Mouse (Mus musculus): ENCODE data around the gene Lrig2.
"Not testable (repeated sequence)": the region's sequence is repeated elsewhere in the genome, so short reads cannot be mapped to it uniquely, and the experiment has no call there.

The Lrig2 gene

DNA sequence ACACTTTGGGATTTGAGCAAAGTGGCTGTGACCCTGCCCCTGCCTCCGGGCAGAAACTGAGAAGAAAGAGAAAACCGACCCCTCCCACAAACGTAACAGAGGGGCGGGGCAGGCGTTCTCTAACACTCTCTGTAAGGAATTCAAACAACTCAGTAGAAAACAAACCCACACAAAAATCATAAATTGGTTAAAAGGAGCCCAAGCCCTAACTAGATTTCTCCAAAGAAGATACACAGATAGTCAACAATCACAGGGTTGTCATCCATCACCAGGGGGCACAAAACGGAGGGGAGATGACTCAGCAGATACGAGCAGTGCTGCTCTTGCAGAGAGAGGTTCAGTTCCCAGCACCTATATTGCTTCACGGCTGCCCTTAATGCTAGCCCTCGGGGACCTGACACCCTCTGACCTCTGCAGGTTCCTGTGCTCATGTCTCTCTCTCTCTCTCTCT is 77.4 kb downstream of the Lrig2 start:
- no peak for DNase-seq (ENCODE audit: low read depth in 2 of 2, low spot score in 2 of 2)

GRCm38 (mm10) chr3:104432651-104433050 is 79.1 kb downstream of the Lrig2 start:
- DNase-seq (ENCODE audit: low read depth in 2 of 2, low spot score in 2 of 2): no peak

DNA sequence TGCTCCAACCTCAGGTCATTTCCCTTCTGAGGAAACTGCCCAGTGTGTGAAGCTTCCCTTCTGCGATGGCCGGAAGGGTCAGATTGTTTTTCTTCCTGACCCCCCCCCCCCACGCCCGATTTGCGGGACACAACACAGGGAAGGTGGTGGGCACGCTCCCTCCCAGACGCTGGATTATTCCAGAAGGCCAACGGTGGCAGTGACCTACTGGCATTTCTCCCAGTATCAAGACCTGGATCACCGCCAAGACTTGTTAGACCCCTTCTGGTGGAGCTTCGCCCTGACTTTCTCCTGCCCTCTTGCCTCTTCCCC is 79.9 kb downstream of the Lrig2 start:
- DNase-seq (ENCODE audit: low read depth in 2 of 2, low spot score in 2 of 2): no peak

DNA sequence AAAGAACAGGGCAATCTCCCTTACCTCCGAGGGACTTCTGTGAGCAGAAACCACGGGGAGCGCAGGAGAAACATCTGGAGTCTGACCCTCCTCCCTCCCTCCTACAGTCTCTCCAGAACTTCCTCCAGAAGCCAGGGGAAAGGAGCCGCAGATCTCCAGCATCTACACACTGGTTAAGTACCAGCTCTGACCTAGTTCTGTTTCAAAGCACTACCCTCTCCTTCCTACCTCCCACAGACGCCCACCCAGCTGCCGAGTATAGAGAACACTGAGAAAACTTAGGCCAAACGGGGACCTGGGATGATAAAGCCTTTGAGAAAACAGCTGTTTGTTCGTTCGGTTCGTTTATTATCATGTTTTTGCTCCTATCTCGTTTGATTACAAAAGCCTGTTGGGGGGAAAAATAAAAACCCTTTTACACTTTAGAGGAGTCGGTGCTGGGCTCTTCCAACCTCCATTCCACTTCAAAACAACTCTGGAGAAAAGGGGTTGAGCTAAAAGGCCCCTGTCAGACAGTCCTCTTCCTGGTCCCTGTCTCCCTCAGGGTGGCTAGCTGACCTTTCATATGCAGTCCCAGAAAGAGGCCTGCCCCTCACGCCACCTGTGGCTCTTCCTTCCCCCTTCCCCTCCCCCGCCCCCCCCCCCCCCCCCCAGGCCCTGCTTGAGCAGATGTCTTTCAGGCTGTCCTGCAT is 80.4 kb downstream of the Lrig2 start:
- no peak for DNase-seq (ENCODE audit: low read depth in 2 of 2, low spot score in 2 of 2)

DNA sequence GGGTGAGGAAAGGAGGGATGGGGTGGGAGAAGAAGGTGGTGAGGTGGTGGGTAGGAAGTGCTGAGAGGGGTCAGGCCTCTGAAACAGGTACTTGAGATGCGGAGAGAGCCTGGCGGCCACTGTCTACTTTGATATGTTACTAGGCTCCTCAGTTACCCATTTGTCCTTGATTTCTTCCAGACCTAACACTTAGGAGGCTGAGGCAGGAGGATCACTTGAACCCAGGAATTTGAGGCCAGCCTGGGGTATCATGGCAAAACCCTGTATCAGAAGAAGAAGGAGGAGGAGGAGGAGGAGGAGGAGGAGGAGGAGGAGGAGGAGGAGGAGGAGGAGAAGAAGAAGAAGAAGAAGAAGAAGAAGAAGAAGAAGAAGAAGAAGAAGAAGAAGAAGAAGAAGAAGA is 84.4 kb downstream of the Lrig2 start:
- DNase-seq (ENCODE audit: low read depth in 2 of 2, low spot score in 2 of 2): not testable (repeated sequence)

DNA sequence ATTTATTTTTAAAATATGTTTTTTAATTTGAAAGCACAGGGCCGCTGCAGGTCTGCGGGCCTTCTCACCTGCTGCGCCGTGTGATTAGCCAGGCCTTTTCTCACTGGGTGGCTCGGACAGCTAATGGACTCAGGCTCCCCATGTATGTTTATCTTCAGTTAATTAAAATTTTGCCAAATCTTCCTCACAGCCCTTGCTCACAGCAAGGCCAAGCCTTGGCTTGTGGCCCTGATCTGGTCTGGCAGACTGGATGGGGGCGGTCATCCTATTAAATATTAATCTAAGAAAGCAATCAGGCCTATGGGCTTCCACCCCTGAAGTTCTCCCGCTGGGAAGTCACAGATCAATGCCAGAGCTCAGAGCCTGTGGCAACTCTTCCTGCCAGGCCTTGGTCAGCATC is 87.4 kb downstream of the Lrig2 start:
- DNase-seq (ENCODE audit: low read depth in 2 of 2, low spot score in 2 of 2): no peak

DNA sequence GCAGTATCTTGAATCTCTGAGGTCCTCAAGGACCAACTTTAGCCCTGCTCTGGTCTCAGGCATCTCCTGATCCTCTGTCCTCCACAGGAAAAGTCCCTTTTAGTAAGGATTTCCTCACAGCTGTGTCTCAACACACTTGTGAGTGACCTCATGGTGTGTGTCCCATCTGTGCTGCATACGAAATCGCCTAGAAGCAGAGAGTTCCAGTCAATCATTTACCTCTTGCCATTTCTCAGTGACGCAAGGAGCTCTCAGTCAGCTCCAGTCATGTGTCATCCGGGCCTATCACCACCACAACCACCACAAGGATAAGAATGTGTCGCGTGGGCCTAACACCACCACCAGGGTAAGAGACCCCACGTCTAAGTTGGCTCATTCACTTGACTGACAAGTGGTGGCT is 90.8 kb downstream of the Lrig2 start:
- DNase-seq (ENCODE audit: low read depth in 2 of 2, low spot score in 2 of 2): no peak

DNA sequence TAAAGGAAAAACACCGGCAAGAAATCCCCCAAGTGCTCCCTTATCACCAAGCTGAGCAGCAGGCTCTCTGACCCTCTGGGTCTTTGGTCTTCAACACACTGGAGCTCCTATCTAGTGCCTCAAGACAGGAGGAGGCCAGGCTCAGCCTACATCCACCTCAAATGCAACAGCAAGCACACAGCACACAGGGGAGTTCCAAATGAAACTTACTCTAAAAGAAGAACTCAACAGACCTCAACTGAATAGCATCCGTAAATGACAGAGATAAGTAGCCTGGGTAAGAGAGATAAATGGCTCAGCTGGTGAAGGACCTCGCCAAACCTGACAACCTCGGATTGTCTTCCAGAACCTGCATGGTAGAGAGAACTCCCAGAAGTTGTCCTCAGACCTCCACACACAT is 91.7 kb downstream of the Lrig2 start:
- DNase-seq (ENCODE audit: low read depth in 2 of 2, low spot score in 2 of 2): no peak

DNA sequence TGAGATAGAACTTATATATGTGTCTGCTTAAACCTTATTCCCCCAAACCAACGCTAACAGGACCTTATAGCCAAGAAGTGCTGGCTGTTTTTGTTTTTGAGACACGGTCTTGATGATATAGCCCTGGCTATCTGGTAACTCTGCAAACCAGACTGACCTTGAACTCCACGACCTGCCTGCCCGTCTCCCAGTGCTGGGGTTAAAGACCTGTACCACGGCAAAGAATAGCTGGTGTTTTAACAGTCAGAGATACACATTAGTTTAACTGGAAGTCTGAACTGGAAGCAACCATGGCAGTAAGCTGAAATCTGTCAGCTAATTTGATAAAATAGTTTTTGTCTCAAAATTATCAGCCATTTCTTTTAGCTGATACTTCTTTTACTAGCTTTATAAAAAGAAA is 94.9 kb downstream of the Lrig2 start:
- no peak for DNase-seq (ENCODE audit: low read depth in 2 of 2, low spot score in 2 of 2)

- DNase-seq (ENCODE audit: low read depth in 2 of 2, low spot score in 2 of 2): no peak
Measured at GRCm38 (mm10) chr3:104412482-104412881, 99.2 kb downstream of the Lrig2 start.

- no peak for DNase-seq (ENCODE audit: low read depth in 2 of 2, low spot score in 2 of 2)
Measured at GRCm38 (mm10) chr3:104407506-104407905, 104.2 kb downstream of the Lrig2 start.

GRCm38 (mm10) chr3:104403582-104403981 is 108.1 kb downstream of the Lrig2 start:
- DNase-seq (ENCODE audit: low read depth in 2 of 2, low spot score in 2 of 2): no peak

DNA sequence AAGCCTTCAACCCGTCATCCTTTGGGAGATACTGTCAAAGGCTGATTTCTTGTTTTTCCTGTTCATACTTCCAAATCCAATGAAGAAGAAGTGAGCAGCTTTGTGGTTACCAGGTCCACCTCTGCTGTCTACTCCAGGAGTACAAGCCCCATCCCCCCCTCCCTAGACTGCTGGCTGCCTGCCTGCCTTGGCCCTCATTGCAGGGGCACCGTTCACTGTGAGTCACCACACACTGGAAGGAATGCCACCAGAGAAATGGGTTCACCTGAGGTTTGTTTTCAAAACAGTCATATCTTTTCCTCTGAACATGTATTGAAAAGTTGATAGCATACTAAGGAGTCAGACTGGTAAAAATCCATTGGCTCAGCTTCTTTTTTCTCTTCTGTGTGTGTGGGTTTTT is 110.5 kb downstream of the Lrig2 start:
- no peak for DNase-seq (ENCODE audit: low read depth in 2 of 2, low spot score in 2 of 2)

GRCm38 (mm10) chr3:104400126-104400525 is 111.6 kb downstream of the Lrig2 start:
- no peak for DNase-seq (ENCODE audit: low read depth in 2 of 2, low spot score in 2 of 2)

DNA sequence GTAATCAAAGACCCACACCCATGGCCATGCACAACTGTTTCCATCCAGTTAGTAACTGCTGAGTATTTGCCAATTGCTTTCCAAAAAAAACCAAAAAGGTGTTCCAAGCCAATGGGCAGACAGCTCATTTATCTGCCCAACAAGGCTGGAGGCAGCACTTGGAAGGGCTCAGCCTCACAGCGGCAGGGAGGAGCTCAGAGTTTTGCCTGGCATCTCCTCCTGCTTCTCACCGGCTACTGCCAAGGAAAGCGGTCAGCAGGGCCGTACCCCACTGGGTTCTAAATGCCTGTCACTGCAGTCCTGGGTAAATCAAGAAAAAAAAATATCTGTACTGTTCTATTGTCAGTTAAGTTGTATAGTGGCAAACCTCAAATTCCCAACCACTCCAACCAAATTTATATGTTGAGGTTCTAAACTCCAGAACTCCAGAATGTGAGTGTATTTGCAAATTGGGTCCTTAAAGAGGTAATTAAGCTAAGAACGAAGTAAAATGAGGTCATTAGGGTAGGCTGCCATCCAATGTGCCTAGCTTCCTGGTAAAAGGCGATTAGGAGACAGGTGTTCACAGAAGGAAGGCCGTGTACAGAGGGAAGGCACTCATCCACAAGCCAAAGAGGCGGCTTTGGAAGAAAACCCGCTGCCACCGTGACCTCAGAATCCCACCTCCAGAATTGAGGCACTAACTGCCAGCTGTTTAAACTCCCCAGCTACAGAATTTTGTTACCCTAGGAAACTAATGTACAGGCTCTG is 112.2 kb downstream of the Lrig2 start:
- DNase-seq (ENCODE audit: low read depth in 2 of 2, low spot score in 2 of 2): no peak

GRCm38 (mm10) chr3:104397316-104397715 is 114.4 kb downstream of the Lrig2 start:
- DNase-seq (ENCODE audit: low read depth in 2 of 2, low spot score in 2 of 2): no peak

GRCm38 (mm10) chr3:104396736-104397081 is 115.0 kb downstream of the Lrig2 start:
- DNase-seq (ENCODE audit: low read depth in 2 of 2, low spot score in 2 of 2): no peak

DNA sequence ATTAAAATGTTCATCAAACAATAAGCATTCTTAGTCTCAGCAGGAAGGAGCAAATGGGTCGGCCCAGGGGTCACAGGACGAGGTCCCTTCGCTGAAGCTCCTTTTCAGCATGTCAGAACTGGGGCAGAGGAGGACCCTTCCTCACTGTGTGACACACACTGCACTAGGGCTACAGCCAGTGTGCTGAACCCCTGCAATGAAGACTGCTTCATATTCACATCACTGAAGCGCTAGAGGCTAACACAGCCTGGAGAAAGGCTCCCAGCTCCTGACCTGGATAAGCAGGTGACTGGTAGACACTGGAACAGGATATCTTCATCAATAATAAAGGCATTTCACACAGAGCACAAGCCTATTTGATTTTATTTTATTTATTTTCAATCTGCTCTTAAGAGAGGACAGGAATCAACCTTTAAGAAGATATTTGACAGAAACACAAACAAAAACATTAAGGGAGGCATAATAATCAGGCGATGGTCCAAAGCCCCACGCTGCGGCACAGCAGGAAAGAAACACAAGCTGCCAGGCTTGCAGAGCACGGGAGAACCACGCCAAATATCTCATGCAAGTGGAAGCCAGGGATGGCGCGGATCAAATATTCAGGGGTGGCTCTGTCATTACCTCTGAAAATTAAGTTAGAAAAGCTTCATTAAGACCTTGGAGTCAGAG is 115.5 kb downstream of the Lrig2 start:
- DNase-seq (ENCODE audit: low read depth in 2 of 2, low spot score in 2 of 2): no peak

DNA sequence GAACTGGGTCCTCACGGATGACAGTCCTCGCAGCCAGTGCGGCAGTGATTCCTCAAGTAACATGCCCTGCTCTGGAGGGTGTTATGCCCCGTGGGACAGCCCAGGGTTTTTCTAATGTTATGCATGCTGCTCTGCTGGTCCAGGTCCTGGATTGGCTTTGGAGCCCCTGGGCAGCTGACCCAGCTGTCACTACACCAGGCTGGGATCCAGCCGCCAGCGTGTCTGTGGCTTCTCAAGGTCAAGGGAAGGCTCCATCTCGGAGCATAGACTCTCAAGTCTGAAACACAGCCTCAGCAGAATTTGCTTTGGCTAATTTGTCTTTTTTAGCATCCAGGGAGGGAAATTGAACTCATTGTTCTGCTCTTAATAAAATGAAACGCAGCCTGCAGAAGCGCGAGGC is 121.6 kb downstream of the Lrig2 start:
- no peak for DNase-seq (ENCODE audit: low read depth in 2 of 2, low spot score in 2 of 2)

- DNase-seq (ENCODE audit: low read depth in 2 of 2, low spot score in 2 of 2): no peak
Measured at GRCm38 (mm10) chr3:104389449-104389848, 122.3 kb downstream of the Lrig2 start.

- no peak for DNase-seq (ENCODE audit: low read depth in 2 of 2, low spot score in 2 of 2)
Measured at GRCm38 (mm10) chr3:104385587-104385986, 126.1 kb downstream of the Lrig2 start.

- DNase-seq (ENCODE audit: low read depth in 2 of 2, low spot score in 2 of 2): no peak
Measured at GRCm38 (mm10) chr3:104383681-104384341, 127.9 kb downstream of the Lrig2 start.
